Mouse (Mus musculus) lung, adult 2 months (tissue): ENCODE results near the gene Olfr8.

ENCODE experiments used
- CTCF ChIP-seq: fragments of 200-500 bp; IDR thresholded peaks from 2 replicates; pipeline ENCODE4 v1.5.1; 2011; ENCODE audit warnings: mild to moderate bottlenecking, low read length, control low read depth; ENCODE audit not compliant: insufficient read depth
- POLR2A ChIP-seq: fragments of 200-500 bp; IDR thresholded peaks from 2 replicates; pipeline ENCODE4 v1.6.1; 2011; ENCODE audit warnings: low read depth, mild to moderate bottlenecking, control low read depth, low read length, borderline replicate concordance; ENCODE audit errors: extremely low read depth

DNA sequence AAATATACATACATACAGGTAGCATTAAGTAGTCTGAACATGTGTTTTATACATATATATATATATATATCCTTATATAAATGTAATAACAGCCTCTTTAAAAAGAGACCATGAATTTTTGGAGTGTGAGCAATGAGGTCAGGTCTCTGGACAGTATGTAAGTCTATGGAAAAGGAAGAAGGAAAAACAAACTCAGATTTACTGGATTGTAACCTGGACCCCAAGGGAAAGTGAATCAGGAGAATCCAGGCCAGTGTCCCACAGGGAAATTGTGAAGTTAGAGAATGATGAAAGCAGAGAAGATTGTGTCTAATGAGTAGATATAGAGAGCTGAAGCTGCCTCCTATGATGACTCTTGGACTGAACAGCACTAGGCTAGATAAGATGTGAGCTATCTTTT, 30.3 kb downstream of the Olfr8 start, which contains the start of gene Olfr1352:
- no peak for TF ChIP-seq POLR2A
- no peak for TF ChIP-seq CTCF
